Mouse (Mus musculus): ENCODE results near the gene Cyp27a1. TPM values are rescaled to one million over a fixed set of nuclear protein-coding genes. Genes with fewer than 3 reads are reported as not detected.

Cyp27a1 gene
- 37.6 and 45.0 TPM in 2 replicates for total RNA-seq (2017)

DNA sequence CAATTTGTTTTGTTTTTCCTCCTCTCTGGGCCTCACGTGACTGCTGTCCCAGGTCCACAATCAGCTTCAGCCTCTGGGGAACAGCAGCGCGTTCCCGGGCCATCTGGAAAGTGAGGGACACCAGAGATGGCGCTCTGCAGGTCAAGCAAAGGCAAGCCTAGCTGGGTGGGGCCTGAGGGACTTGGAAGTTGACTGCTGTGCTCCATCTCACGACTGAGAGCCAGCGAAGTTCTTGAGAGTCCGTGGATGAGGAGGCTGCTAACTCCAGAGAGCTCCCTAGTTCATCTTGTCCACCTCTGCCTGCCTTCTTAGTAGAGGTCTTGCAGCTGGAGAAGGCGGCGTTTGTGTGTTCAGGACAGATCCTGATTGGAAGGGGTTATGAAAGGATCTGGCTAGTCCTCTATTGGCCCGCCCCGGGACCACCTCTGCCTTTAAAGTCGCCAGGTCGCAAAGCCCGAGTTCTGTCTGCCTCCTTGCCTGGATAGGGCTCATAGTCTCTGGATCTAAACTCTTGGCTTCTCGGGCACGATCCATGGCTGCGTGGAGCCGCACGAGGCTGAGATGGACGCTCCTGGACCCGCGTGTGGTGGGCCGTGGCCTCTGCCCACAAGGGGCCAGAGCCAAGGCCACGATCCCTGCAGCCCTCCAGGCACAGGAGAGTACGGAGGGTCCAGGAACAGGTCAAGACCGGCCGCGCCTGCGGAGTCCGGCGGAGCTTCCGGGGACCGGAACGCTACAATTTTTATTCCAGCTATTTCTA lies at the start of gene Cyp27a1:
Cyp27a1 (plus strand) TSS at position 476 of the 760 bp plus-strand sequence.
- ATAC-seq (ENCODE audit: extremely low read depth, insufficient number of reproducible peaks, low FRiP score, poor library complexity, severe bottlenecking): no peak

GRCm38 (mm10) chr1:74665153-74665552 lies 48.2 kb upstream of the Cyp27a1 start:
- ATAC-seq (ENCODE audit: extremely low read depth, insufficient number of reproducible peaks, low FRiP score, poor library complexity, severe bottlenecking): no peak

DNA sequence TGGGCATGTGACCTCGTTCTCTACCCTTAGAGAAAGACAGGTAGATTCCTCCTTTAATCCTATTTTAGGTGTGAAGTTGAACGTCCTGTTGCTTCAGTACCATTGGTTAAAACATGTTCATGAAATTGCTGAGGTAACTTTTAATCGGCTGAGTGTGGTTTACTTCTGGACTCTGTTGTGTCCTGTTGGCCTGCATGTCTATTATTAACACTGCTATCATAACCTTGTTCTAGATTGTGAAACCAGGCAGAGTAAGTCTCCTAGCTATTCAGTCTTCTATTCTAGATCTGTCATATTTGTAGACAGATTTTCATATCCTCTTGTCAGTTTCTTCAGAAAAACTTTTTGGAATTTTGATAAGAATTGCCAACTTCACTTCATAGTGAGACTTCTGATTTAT lies 45.0 kb upstream of the Cyp27a1 start:
- ATAC-seq (ENCODE audit: extremely low read depth, insufficient number of reproducible peaks, low FRiP score, poor library complexity, severe bottlenecking): no peak

DNA sequence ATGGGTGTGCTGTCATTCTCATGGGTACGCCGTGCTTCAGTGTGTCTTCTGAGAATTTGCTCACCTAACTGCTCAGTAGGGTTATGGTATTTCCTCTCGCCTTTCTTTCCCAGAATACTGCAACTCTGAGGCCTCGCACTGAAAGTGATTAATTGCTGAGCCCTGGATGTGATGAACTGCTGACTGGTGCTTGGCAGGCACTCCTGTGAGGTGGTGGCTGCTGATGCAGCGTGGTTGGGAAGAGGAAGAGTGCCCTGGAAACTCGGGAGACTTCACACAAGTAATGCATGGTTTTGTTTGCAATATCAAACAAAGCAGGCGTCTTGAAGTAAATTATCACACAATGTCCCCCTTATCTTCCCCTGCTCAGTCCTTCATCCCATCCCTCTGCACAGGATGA lies 40.6 kb upstream of the Cyp27a1 start:
- no peak for ATAC-seq (ENCODE audit: extremely low read depth, insufficient number of reproducible peaks, low FRiP score, poor library complexity, severe bottlenecking)

GRCm38 (mm10) chr1:74676863-74677262 lies 36.5 kb upstream of the Cyp27a1 start:
- no peak for ATAC-seq (ENCODE audit: extremely low read depth, insufficient number of reproducible peaks, low FRiP score, poor library complexity, severe bottlenecking)

DNA sequence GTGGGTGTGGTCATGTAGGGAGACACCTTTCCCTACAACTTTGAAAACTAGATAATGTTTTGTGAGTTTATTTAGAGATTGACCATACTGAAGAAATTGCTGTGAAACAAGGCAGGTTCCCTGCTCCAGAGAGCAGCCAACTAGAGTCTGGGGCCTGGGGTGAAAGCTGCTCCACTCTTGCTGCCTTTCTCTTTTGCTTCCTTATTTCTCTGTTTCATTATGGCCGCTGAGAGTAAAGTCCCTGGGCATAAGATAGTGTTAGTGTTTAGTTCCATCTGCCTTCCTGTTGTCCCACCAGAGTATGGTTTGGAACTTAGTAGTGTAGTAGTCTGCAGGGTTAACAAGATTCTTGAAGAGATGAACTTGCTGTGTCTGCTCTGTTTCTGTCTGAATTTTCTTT lies 35.5 kb upstream of the Cyp27a1 start:
- no peak for ATAC-seq (ENCODE audit: extremely low read depth, insufficient number of reproducible peaks, low FRiP score, poor library complexity, severe bottlenecking)

DNA sequence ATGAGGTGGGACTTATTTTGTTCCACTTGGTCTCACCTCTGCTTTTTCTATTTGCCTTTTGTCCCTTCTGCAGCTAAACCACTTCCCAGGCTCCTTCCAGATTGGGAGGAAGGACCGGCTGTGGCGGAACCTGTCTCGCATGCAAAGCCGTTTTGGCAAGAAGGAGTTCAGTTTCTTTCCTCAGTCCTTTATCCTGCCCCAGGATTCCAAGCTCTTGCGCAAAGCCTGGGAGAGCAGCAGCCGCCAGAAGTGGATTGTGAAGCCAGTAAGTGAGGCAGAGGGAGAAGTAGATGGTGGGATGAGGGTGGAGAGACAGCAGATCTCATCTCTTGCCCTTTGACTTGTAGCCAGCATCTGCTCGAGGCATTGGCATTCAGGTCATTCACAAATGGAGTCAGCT lies 26.2 kb upstream of the Cyp27a1 start:
- no peak for ATAC-seq (ENCODE audit: extremely low read depth, insufficient number of reproducible peaks, low FRiP score, poor library complexity, severe bottlenecking)

GRCm38 (mm10) chr1:74693891-74694583 lies 19.3 kb upstream of the Cyp27a1 start:
- ATAC-seq (ENCODE audit: extremely low read depth, insufficient number of reproducible peaks, low FRiP score, poor library complexity, severe bottlenecking): no peak

- ATAC-seq (ENCODE audit: extremely low read depth, insufficient number of reproducible peaks, low FRiP score, poor library complexity, severe bottlenecking): no peak
Observed at GRCm38 (mm10) chr1:74695836-74696235, 17.5 kb upstream of the Cyp27a1 start.

GRCm38 (mm10) chr1:74697416-74697815 lies 16.0 kb upstream of the Cyp27a1 start:
- no peak for ATAC-seq (ENCODE audit: extremely low read depth, insufficient number of reproducible peaks, low FRiP score, poor library complexity, severe bottlenecking)

DNA sequence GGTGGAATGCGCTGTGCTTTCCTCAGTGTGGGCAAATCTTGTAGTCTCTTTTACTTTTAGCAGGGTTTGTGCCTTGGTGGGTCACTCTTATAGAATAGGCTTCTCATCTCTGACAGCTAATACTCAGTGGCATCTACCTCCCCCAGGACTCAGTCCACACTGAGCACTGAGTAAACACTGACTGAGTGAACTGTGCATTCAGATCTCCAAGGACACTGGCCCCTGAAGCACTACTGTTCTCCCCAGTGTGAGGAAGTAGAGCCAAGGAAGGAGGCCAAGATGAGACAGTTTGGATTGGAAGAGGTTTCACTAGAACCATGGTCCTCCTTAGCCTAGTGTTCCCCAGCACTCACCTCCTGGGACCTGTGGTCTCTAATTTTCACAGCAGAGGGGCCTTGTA lies 15.0 kb upstream of the Cyp27a1 start:
- no peak for ATAC-seq (ENCODE audit: extremely low read depth, insufficient number of reproducible peaks, low FRiP score, poor library complexity, severe bottlenecking)

DNA sequence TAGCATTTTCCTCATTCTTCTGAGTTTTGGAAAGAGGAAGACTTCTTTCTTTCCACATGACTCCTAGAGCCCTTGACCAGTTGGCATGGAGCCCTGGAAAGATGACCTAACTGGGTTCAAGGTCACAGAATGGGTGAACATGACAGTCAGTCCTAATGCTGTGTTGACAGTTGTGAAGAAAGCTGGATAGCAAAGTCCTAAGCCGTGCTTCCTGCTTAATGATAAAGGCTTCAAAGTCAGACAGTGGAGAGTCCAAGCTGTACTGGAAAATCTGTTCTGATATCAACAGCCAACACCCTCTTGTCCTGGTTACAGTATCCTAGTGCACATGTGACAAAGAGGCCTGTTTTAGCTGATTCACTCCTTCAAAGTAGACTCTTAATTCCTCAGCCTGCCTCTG lies 14.6 kb upstream of the Cyp27a1 start:
- ATAC-seq (ENCODE audit: extremely low read depth, insufficient number of reproducible peaks, low FRiP score, poor library complexity, severe bottlenecking): no peak

- ATAC-seq (ENCODE audit: extremely low read depth, insufficient number of reproducible peaks, low FRiP score, poor library complexity, severe bottlenecking): peak; percentile 44
Observed at GRCm38 (mm10) chr1:74702142-74702553, 11.2 kb upstream of the Cyp27a1 start.

DNA sequence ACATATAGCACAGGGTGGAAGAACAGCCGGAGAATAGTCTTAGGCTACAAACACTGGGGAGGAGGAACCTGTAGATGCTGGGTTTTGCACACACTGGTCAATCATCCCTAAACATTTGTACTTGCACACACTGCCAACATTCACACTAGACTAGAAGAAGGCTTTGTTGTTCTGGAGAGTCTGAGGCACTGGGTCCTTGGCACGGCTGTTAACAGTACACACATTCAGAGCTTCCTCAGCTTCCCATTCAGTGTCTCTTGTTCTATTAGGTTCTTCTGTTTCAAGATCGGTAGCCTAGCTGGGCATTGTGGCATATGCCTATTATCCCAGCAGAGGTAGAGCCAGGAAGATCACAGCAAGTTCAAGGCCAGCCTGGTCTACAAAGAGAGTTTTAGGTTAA lies 9.2 kb upstream of the Cyp27a1 start:
- no peak for ATAC-seq (ENCODE audit: extremely low read depth, insufficient number of reproducible peaks, low FRiP score, poor library complexity, severe bottlenecking)

- ATAC-seq (ENCODE audit: extremely low read depth, insufficient number of reproducible peaks, low FRiP score, poor library complexity, severe bottlenecking): no peak
Observed at GRCm38 (mm10) chr1:74705016-74705415, 8.4 kb upstream of the Cyp27a1 start.

DNA sequence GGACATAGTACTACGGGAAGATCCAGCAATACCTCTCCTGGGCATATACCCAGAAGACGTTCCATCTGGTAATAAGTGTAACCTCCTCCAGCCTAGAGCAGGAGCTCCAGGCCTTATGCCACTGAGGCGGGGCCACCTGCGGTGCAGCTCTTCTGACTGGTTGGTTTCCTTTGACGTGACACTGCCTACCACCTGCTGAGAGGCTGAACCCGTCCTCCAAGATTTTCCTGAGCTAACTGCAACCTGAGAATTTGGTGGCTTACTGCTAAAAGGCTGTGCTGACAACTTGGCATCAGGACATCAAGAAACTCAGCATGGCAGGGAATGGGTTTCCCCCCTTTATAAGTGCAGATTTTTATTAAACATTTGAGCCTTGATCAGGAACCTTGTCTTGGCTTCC lies 3.8 kb upstream of the Cyp27a1 start:
- ATAC-seq (ENCODE audit: extremely low read depth, insufficient number of reproducible peaks, low FRiP score, poor library complexity, severe bottlenecking): no peak

DNA sequence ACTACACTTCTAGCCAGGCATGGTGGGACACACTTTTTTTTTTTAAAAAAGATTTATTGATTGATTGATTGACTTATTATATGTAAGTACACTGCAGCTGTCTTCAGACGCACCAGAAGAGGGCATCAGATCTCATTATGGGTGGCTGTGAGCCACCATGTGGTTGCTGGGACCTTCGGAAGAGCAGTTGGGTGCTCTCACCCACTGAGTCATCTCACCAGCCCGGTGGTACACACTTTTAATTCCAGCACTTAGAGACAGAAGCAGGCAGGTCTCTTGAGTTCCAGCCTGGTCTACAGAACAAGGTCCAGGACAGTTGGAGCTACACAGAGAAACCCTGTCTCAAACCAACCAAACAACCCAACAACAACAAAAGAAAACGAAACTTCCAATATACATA lies 1.3 kb upstream of the Cyp27a1 start:
- ATAC-seq (ENCODE audit: extremely low read depth, insufficient number of reproducible peaks, low FRiP score, poor library complexity, severe bottlenecking): no peak

DNA sequence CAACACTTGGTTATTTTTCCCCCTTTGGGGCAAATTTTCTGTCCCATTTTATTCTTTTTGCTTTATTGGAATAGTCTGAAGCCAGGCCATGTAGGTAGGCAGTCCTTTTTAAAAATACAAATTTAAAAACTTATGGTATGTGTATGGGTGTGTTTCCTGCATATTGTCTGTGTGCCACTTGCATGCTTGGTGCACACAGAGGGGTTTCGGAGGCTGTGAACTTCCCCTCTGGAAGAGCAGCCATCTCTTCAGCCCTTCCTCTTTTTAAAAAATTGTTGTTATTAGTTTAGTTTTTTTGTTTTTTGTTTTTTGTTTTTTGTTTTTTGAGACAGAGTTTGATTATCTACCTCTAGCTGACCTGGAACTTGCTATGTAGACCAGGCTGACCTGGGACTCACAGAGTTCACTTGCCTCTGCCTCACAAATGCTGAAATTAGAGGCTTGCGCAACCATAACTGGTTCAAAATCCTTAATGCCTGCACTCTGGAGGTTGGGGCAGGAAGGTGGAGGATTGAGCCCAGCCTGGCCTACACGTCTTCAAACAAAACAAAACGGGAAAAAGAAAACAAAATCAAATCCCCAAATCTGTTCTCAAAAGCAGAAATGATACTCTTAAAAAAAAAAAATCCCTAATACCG lies 794 bp upstream of the Cyp27a1 start:
- ATAC-seq (ENCODE audit: extremely low read depth, insufficient number of reproducible peaks, low FRiP score, poor library complexity, severe bottlenecking): peak; percentile 43; the same call in 1 of the 2 replicates

DNA sequence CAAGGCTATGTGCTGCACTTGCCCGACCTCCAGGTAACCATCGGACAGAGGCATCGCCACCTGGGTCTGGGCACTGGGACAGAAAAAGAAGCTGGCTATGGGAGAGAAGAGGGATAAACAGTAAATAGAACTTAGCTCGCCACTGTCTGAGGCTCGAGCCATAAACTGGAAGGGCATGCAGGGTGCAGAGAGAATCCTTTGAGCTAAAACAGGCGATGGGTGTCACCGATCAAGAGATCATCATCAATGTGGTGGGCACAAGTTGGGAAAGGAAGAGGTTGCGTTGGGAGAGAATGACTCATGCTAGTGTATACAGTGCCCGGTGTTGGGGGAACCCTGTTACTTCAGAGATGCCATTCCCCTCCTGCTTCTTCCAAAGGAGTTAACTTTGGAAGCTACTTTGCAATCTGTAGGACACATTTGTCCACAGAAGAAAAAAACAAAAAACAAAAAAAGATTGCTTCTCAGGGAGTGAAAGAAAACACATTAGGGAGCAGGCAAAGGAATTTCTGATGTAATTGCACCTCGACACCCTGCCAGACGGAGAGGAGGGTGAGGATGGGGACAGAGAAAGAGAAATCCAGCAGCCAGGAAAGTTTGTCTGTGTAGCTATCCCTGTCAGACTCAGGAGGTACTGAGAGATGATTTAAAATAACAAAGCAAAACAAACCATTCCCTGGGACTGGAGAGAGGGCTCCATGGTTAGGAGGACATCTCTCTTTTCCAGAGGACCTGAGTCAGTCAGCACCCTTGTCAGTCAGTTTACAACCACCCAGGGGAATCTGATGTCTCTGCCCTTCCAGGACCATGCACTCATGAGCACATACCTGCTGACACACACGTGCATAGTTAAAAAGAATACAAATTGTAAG lies 721 bp downstream of the Cyp27a1 start:
- no peak for ATAC-seq (ENCODE audit: extremely low read depth, insufficient number of reproducible peaks, low FRiP score, poor library complexity, severe bottlenecking)
